Mouse (Mus musculus): ENCODE results near the gene Slc7a8.

The Slc7a8 gene

DNA sequence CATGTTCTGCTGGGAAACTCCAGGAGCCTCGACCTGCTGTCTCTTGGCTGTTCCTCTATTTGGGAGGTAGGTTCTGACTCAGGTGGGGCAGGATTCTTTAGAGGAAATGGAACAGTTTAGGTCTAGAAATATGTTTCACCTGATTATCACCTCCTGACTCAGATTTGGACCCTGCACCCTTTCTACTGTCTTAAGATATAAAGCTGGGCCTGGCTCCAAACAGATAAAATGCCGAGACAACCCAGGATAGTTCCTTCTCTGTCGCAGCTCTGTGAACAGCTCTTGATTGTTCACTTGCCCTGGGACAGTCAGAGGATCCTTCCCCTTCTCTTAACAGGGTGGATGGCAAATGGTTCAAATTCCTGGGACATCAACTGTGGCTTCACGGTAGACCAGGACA is 46.5 kb downstream of the Slc7a8 start:
- DNase-seq, result no peak

DNA sequence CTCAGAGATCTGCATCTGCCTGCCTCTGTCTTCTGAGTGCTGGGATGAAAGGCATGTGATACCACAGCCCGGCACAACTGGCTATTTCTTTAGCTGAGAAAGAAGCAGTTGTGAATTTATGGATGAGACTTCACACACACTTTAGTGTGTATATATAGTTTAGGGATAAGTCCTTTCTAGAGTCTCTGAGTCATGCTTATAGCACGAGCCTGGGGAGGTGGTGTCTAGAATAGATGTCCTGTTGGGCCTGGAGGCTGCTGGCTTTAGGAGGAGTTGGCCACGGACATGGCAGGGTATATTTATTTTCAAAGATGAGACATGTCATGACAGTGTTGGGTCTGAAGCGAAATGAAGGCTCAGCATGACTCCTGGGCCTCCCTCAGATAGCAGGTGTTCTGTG is 47.7 kb downstream of the Slc7a8 start:
- DNase-seq, result no peak

DNA sequence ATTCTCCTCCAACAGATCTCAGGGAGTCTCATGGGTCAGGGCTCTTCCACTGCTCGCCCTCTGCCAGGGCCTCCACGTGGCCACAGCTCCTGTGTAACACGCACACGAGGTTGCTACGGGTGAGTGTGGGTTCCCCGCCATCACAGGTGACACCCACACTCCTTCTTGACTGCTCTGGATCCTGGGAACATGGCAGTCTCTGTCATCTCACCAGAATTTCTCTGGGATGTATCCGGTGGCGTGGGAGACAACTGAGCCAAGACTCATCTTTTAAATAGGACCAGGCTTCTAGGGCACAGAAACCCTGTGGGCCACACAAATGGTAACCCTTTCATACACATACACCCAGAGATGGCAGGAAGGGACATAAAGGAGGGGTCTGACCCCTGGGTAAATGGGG is 49.5 kb downstream of the Slc7a8 start:
- no peak for DNase-seq

DNA sequence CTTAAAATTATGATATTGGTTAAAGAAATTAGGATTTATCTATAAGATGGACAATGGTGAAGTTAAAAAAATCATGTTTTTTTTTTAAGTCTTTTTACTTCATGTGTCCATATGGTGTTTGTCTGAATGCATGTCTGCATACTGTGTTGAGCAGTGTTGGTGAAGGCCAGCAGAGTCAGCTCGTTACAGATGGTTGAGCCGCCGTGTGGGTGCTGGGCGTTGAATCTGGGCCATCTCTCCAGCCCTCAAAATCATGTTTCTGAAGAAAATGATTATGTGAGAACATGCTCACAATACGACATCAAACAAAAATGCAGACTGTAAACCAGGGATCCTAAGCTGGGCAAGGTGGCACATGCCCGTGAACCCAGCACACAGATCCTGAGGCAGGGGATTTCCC is 51.4 kb downstream of the Slc7a8 start:
- no peak for DNase-seq

DNA sequence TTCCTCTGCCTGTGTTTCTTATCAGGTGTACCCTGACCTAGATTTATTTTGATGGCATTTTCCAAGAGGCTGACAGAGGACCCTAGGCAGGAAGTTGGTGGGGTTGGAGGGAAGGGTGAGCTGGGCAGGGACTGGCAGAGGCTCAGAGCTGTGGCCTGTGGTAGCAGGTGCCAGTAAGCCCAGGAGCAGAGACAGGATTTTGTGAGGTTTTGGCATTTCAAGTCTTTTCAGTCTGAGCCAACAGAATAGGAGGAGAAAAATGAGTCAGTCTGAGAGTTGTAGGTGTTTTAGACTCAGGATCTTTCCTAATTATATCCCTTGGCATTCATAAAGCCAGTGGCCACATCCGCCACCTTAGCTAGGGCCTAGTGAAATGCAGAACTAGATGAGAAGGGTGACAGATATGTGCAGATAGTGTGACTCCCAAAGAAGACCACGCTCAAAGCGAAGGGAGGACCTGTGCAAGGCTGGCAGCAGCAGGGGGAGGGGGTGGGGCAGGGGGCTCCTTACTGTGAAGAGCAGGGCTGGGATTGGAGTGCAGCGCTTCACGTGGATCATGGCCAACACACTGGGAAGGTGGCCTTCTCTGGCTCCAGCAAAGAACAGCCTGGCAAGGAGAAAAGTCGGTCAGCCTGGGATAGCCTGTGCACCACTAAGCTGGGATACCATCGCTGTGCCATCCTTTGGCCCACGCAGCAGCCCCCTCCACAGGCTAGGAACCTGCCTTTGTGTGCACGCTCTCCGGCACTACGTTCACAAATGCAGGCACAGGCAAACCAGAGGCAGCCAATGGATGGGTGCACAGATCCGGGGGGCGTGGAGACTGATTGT is 52.7 kb downstream of the Slc7a8 start:
- no peak for DNase-seq

DNA sequence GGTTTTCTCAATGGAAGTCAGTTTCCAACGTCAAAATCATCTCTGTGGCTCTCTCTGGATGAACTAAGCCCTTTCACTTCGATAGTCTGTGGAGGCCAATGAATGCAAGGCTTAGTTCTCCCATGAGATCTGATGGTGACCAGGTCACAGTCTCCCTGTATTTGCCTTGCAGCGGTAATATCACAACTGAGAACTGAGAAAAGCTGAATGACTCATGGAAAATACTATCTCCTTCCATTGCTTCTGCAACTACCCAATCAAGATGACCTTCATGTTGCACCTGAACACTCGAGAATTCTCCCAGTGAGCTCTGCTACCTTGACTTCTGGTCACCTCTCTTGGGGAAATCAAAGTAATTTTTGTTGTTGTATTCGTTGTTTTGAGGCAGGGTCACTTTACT is 54.2 kb downstream of the Slc7a8 start:
- no peak for DNase-seq

- DNase-seq, result no peak
Measured at GRCm38 (mm10) chr14:54724049-54724448, 57.7 kb downstream of the Slc7a8 start.

DNA sequence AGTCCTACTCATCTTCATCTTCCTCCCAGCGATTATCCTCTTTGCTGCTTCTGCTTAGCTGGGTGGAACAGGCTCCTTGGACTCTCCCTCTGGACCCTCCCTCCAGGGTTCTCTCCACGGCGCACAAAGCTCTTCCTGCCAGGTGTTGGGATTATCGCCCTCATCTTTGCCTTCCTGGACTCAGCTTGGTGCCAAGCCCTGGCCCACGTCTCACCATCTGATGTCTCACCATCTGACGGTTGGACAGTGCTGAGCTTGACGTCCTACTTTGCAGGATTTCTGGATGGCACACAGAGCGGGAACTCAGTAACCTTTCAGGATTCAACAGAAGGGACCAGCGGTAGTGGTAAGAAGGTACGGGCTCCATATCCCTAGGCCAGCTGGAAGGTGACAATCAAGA is 60.0 kb downstream of the Slc7a8 start:
- no peak for DNase-seq

DNA sequence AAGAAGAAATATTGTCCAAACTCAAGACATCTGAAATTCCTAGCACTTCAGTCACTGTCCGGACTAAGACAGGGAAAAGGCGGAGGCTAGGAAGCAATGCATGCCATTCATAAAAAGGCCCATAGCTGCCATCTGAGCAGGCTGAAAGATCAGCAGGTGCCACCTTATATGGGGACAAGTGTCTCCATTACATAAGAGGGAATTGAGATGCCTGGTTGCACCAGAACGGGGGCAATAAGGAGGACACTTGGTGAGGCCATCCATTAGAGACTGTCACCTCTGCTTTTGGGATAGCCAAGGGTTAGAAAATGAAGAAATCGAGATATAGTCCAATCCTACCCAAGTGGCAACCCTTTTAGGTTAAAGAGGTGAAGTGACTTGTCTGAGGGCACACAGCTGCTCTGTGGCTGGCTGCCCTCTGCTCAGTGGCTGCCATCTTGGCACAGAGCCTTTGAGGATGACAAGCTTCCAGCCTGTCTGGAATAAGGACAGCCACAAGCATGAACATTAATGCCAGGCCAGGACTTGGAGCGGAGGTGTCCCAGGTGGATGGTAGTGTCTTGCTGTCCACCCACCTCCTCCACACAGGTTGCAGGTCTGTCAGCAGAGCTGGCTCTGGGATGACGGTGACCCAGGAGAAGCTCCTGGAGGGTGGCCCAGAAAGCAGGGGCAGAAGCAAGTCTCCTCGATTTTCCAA is 60.9 kb downstream of the Slc7a8 start:
- DNase-seq, result no peak

- no peak for DNase-seq
Measured at GRCm38 (mm10) chr14:54720041-54720440, 61.7 kb downstream of the Slc7a8 start.

DNA sequence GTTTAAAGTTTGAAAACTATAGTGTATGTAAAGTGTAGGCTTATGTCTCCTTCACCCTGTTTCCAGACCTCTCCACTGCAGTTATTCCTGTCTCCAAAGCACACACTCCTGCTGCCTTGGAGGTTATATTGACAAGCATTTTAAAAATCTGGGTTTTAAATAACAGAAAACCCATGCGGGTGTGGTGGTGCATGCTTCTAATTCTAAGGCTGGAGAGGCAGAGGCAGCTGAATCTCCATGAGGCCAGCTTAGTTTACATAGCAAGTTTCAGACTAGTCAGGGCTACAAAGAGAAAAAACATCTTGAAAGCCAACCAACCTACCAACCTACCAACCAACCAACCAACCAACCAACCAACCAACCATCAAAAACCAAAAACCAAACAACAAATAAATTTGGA is 66.3 kb downstream of the Slc7a8 start:
- DNase-seq, result no peak

- DNase-seq, result peak; percentile 32
Measured at GRCm38 (mm10) chr14:54714617-54715081, 67.1 kb downstream of the Slc7a8 start.

- peak; percentile 57 for DNase-seq
Measured at GRCm38 (mm10) chr14:54714121-54714520, 67.6 kb downstream of the Slc7a8 start.

GRCm38 (mm10) chr14:54712861-54713260 is 68.9 kb downstream of the Slc7a8 start:
- peak; percentile 48 for DNase-seq

- no peak for DNase-seq
Measured at GRCm38 (mm10) chr14:54712074-54712473, 69.7 kb downstream of the Slc7a8 start, which contains the start of gene Cebpe. Gene Cebpe, minus strand, starts transcription at chr14:54712174.

GRCm38 (mm10) chr14:54709054-54709453 is 72.7 kb downstream of the Slc7a8 start:
- DNase-seq, result no peak

GRCm38 (mm10) chr14:54706589-54707320 is 75.0 kb downstream of the Slc7a8 start:
- DNase-seq, result peak; percentile 44

DNA sequence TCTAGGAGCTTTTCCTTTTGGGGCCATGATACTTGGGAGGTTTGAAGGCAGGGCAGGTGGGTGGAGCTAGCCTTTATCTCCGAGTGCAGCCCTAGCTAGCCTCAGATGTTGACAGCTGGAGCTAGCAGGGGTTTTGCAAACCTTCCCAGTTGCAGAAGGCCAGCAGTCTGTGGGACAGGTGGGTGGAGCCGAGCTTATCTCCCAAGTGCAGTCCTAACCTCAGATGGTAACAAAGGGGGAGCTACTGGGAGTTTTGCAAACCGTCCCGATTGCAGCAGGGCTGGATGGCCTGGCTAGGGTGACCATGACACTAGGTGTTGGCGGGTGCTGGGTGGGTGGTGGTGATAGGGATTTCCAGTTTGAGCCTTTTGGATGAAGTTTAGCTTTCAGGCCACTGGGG is 75.9 kb downstream of the Slc7a8 start:
- peak; percentile 89 for DNase-seq

DNA sequence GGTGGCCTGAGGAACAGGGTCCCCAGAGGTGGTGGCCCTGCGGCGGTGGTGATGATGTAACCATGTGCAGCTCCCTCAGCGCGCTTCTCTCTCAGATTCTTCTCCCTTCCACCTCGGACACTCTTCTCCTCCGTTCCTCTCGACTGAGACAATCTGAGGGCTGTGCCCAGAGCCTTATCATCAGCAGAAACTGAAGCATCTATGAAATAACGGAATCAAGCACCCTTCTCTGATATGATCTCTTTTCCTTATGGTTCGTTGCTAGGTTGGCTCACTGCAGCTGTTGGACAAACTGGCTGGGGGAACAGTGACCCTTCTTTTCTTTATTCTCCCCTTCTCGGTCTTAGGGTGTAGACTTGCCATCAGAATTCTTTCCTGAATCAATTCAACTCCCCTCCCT is 78.5 kb downstream of the Slc7a8 start:
- no peak for DNase-seq

GRCm38 (mm10) chr14:54701298-54701697 is 80.4 kb downstream of the Slc7a8 start:
- DNase-seq, result peak; percentile 84

GRCm38 (mm10) chr14:54699586-54699985 is 82.2 kb downstream of the Slc7a8 start:
- DNase-seq, result no peak

DNA sequence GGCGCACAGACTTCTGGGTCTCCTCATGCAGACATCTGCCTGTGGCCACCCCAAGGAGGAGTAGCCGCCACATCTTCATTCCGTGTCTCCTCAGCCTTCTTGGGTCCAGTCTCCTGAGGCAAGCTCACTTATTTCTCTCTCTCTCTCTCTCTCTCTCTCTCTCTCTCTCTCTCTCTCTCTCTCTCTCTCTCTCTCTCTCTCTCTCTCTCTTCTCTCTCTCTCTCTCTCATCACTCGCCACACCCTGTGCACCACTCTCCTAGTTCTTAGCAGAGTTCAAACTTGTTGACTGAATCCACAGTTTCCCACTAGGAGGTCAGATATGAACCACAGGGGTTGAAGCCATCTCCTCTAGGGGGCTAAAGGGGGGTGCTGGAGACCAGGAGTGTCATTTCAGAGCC is 83.0 kb downstream of the Slc7a8 start, which contains the start of gene Gm29776:
Gene Gm29776 (minus strand): TSS at position 101 of the 400 bp plus-strand sequence.
- DNase-seq, result no peak

- DNase-seq, result no peak
Measured at GRCm38 (mm10) chr14:54696752-54697151, 85.0 kb downstream of the Slc7a8 start.
